Mouse (Mus musculus): Measurements from ENCODE around the gene Opa3. TPM values are rescaled to one million over a fixed set of nuclear protein-coding genes. Genes with fewer than 3 reads are reported as not detected.
A peak's percentile ranks its signal among the peaks of the same experiment; 100 is the strongest.

Opa3 gene
- polyA plus RNA-seq, 1 experiment from 2014 or later, result 48.7 TPM

DNA sequence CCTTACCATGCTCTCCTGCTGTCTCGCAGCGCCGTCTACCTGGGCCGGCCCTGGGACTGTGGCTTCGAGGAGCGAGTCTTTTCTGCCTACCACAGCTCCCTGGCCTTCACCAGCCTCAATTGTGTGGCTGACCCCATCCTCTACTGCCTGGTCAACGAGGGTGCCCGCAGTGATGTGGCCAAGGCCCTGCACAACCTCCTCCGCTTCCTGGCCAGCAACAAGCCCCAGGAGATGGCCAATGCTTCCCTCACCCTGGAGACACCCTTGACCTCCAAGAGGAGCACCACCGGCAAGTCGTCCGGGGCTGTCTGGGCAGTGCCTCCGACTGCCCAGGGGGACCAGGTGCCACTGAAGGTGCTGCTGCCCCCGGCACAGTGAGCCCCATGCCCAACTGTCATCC lies 5.3 kb upstream of the Opa3 start:
- H3K4me1 ChIP-seq, result peaks cover 21% of the 10 kb centered on the region
- H3K27ac ChIP-seq, result no peak overlapping the region
- no peaks in the 10 kb centered on the region for H3K27me3 ChIP-seq (ENCODE audit: low read depth, poor library complexity, severe bottlenecking)
- H3K9me3 ChIP-seq (replicated peaks), result no peaks in the 10 kb centered on the region
- no peak overlapping the region for H3K4me3 ChIP-seq
- H3K36me3 ChIP-seq, result peaks cover 50% of the 10 kb centered on the region
- DNase-seq (ENCODE audit: low spot score), result no peak
- WGBS, result 89% methylated on average over 14 of the region's 14 CpGs

GRCm38 (mm10) chr7:19224933-19225332 lies 3.2 kb upstream of the Opa3 start:
- no peak for DNase-seq (ENCODE audit: low spot score)
- no peak overlapping the region for H3K27ac ChIP-seq
- WGBS, result 82% methylated on average over 4 of the region's 4 CpGs

DNA sequence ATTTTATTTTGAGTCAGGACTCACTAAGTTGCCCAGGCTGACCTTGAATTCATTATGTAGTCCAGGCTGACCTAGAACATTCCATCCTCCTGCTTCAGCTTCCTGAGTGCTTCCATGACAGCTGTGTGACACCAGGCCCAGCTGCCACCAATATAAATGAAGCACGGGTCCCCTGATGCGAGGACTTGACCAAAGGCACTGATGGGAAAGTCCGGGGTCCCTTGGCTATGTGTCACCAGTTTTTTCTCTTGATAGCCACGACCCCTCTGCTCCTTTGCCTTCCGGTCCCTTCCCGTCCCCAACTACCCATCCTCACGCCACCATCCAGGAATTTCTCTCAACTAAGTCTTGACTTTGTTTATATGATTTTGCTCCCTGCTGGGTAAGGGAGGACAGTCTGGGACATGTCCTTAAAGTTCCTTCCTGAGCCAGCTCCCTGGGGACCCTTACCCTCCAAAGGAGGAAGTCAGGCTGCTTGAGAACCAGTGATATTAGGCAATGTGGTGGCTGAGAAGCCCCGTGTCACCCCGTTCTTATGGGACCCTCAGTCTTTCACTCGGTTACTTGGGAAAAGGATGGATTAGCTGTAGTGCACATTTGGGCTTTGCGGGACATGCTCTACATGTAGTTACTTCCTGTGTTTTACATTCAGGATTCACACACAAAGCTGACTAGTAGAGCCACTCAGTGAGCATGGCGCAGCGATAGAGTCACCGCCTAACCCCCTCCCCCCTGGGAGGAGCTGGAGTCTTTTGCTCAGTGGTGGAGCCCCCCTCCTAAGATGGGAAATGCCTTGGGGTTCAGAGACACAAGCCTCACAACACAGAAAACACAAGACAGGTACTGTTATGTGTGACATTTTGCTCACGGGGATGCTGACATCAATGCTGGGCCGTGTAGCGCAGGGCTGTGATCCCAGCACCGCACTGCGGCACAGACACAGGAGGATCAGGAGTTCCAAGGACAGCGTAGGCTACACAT lies 1.0 kb upstream of the Opa3 start:
- H3K27ac ChIP-seq, result peak overlapping the region; percentile 96
- 19% methylated on average over 20 of the region's 20 CpGs for WGBS

More at GRCm38 (mm10) chr7:19224933-19225332, 3.2 kb upstream of the Opa3 start:
- Histone ChIP-seq H3K27me3 (ENCODE audit: low read depth, poor library complexity, severe bottlenecking) (no peaks in the 10 kb centered on the region), H3K36me3 (peaks cover 50% of the 10 kb centered on the region), H3K4me1 (peaks cover 19% of the 10 kb centered on the region), H3K9me3 (replicated peaks) (no peaks in the 10 kb centered on the region), H3K4me3 (no peak overlapping the region)

GRCm38 (mm10) chr7:19228793-19229148 lies 637 bp downstream of the Opa3 start:
- Histone ChIP-seq H3K27ac (peak overlapping the region; percentile 96), H3K4me1 (peaks cover 22% of the 10 kb centered on the region), H3K4me3 (peak overlapping the region; percentile 68), H3K9me3 (replicated peaks) (no peaks in the 10 kb centered on the region), H3K36me3 (peaks cover 52% of the 10 kb centered on the region), H3K27me3 (ENCODE audit: low read depth, poor library complexity, severe bottlenecking) (no peaks in the 10 kb centered on the region)
- under 1% methylated on average over 14 of the region's 14 CpGs for WGBS
- DNase-seq (ENCODE audit: low spot score), result no peak

More for the DNA sequence above, 1.0 kb upstream of the Opa3 start:
- no peaks in the 10 kb centered on the region for H3K9me3 ChIP-seq (replicated peaks)
- peaks cover 60% of the 10 kb centered on the region for H3K36me3 ChIP-seq
- H3K27me3 ChIP-seq (ENCODE audit: low read depth, poor library complexity, severe bottlenecking), result no peaks in the 10 kb centered on the region
- no peak for DNase-seq (ENCODE audit: low spot score)
- H3K4me3 ChIP-seq, result peak overlapping the region; percentile 68
- peaks cover 22% of the 10 kb centered on the region for H3K4me1 ChIP-seq

- no peaks in the 10 kb centered on the region for H3K27me3 ChIP-seq (ENCODE audit: low read depth, poor library complexity, severe bottlenecking)
- H3K4me3 ChIP-seq, result peak overlapping the region; percentile 68
- 50% methylated on average over 5 of the region's 5 CpGs for WGBS
- DNase-seq (ENCODE audit: low spot score), result no peak
- H3K4me1 ChIP-seq, result peaks cover 22% of the 10 kb centered on the region
- H3K27ac ChIP-seq, result peak overlapping the region; percentile 96; the same call in 1 of the 2 replicates
- peaks cover 49% of the 10 kb centered on the region for H3K36me3 ChIP-seq
- H3K9me3 ChIP-seq (replicated peaks), result no peaks in the 10 kb centered on the region
Observed at GRCm38 (mm10) chr7:19229404-19229803, 1.3 kb downstream of the Opa3 start.

DNA sequence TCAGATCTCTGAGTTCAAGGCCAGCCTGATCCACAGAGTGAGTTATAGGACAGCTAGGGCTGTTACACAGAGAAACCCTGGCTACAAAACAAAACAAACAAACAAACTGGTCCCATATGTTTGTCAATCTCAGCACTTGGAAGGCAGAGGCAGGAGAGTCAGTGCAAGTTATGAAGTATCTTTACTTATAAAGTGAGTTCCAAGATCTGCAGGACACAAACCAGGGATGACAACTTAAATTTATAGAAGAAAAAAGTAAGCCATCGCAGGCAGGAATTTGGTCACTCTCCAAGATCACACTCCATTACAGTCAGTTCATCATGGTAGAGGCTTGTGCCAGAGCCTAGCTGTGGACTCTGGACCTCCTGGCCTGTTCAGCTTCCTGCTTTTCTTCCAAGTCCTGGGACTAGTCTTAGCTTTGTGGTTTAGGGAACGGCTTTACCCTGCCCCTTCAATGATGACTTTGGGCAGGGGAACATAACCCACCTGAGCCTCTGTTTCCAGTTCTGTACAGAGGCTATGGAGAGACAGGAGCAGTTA lies 2.0 kb downstream of the Opa3 start:
- Histone ChIP-seq H3K27me3 (ENCODE audit: low read depth, poor library complexity, severe bottlenecking) (no peaks in the 10 kb centered on the region), H3K9me3 (replicated peaks) (no peaks in the 10 kb centered on the region), H3K27ac (no peak overlapping the region), H3K4me3 (no peak overlapping the region; the same call in 1 of the 2 replicates), H3K36me3 (peaks cover 47% of the 10 kb centered on the region), H3K4me1 (peaks cover 22% of the 10 kb centered on the region)
- DNase-seq (ENCODE audit: low spot score), result no peak
- 96% methylated on average over 2 of the region's 2 CpGs for WGBS

DNA sequence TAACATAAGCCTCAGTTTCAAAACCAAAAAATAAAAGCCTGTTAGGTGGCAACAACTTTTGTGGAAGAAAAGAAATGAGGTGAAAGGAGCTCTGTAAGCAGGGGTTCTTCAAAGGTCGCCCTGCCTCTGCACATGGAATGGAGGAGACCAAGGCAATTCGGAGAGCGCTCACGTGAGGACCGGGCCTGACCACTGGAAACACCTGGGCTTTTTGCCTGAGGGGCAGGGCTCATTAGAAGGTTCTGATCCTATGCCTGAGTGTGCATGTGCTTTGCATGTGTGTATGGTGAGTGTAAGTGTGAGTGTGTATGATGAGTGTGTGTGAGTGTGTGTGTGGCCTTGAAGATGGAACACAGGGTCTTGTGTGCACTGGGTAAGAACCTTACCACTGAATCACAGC lies 2.8 kb downstream of the Opa3 start:
- no peak overlapping the region; the same call in 1 of the 2 replicates for H3K4me3 ChIP-seq
- H3K9me3 ChIP-seq (replicated peaks), result no peaks in the 10 kb centered on the region
- 96% methylated on average over 5 of the region's 5 CpGs for WGBS
- no peak for DNase-seq (ENCODE audit: low spot score)
- peaks cover 22% of the 10 kb centered on the region for H3K4me1 ChIP-seq
- no peaks in the 10 kb centered on the region for H3K27me3 ChIP-seq (ENCODE audit: low read depth, poor library complexity, severe bottlenecking)
- H3K36me3 ChIP-seq, result peaks cover 39% of the 10 kb centered on the region
- no peak overlapping the region for H3K27ac ChIP-seq

GRCm38 (mm10) chr7:19231849-19232248 lies 3.7 kb downstream of the Opa3 start:
- H3K4me1 ChIP-seq, result peaks cover 19% of the 10 kb centered on the region
- H3K27me3 ChIP-seq (ENCODE audit: low read depth, poor library complexity, severe bottlenecking), result no peaks in the 10 kb centered on the region
- H3K9me3 ChIP-seq (replicated peaks), result no peaks in the 10 kb centered on the region
- H3K36me3 ChIP-seq, result peaks cover 36% of the 10 kb centered on the region
- no peak overlapping the region for H3K27ac ChIP-seq
- no peak overlapping the region for H3K4me3 ChIP-seq
- DNase-seq (ENCODE audit: low spot score), result no peak
- 91% methylated on average over 3 of the region's 3 CpGs for WGBS

GRCm38 (mm10) chr7:19234652-19235051 lies 6.5 kb downstream of the Opa3 start:
- Histone ChIP-seq H3K36me3 (peaks cover 36% of the 10 kb centered on the region), H3K4me1 (peaks cover 7% of the 10 kb centered on the region), H3K27me3 (ENCODE audit: low read depth, poor library complexity, severe bottlenecking) (no peaks in the 10 kb centered on the region), H3K4me3 (no peak overlapping the region), H3K9me3 (replicated peaks) (no peaks in the 10 kb centered on the region), H3K27ac (no peak overlapping the region)
- 84% methylated on average over 5 of the region's 5 CpGs for WGBS
- DNase-seq (ENCODE audit: low spot score), result no peak

GRCm38 (mm10) chr7:19235092-19235671 lies 7.0 kb downstream of the Opa3 start:
- WGBS, result 95% methylated on average over 2 of the region's 2 CpGs
- 0 out of 2 replicates have a peak, but pooled peaks cover 4% of the 10 kb centered on the region for H3K4me1 ChIP-seq
- H3K9me3 ChIP-seq (replicated peaks), result no peaks in the 10 kb centered on the region
- DNase-seq (ENCODE audit: low spot score), result no peak
- no peak overlapping the region for H3K4me3 ChIP-seq
- H3K27ac ChIP-seq, result no peak overlapping the region
- peaks cover 34% of the 10 kb centered on the region for H3K36me3 ChIP-seq
- H3K27me3 ChIP-seq (ENCODE audit: low read depth, poor library complexity, severe bottlenecking), result no peaks in the 10 kb centered on the region

- WGBS, result 80% methylated on average over 2 of the region's 2 CpGs
- Histone ChIP-seq H3K27me3 (ENCODE audit: low read depth, poor library complexity, severe bottlenecking) (no peaks in the 10 kb centered on the region), H3K4me3 (no peak overlapping the region), H3K9me3 (replicated peaks) (no peaks in the 10 kb centered on the region), H3K36me3 (peaks cover 32% of the 10 kb centered on the region), H3K27ac (no peak overlapping the region), H3K4me1 (0 out of 2 replicates have a peak, but pooled peaks cover 7% of the 10 kb centered on the region)
- DNase-seq (ENCODE audit: low spot score), result no peak
Observed at GRCm38 (mm10) chr7:19236411-19236810, 8.3 kb downstream of the Opa3 start.

DNA sequence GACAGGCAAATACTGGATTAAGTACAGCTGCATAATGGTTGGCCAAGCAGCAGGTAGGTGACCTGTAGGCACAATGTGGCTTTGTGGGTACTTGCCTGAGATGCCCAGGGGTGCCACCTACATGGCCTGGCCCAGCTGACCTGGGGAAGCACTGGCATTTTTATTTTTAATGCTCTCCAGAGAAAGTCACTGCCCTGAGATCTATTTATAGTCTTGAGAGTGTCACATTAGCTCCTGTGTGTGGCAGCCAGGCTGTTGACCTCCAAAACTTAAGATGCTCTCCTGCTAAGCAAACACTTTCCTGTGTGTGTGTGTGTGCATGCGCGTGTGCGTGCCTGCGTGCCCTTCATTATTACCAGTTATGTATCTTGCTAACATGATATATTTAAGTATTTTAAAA lies 10.2 kb downstream of the Opa3 start:
- Histone ChIP-seq H3K27ac (no peak overlapping the region), H3K36me3 (peaks cover 20% of the 10 kb centered on the region), H3K4me1 (0 out of 2 replicates have a peak, but pooled peaks cover 7% of the 10 kb centered on the region), H3K9me3 (replicated peaks) (no peaks in the 10 kb centered on the region), H3K27me3 (ENCODE audit: low read depth, poor library complexity, severe bottlenecking) (no peaks in the 10 kb centered on the region), H3K4me3 (no peak overlapping the region)
- no peak for DNase-seq (ENCODE audit: low spot score)
- WGBS, result 95% methylated on average over 4 of the region's 4 CpGs

DNA sequence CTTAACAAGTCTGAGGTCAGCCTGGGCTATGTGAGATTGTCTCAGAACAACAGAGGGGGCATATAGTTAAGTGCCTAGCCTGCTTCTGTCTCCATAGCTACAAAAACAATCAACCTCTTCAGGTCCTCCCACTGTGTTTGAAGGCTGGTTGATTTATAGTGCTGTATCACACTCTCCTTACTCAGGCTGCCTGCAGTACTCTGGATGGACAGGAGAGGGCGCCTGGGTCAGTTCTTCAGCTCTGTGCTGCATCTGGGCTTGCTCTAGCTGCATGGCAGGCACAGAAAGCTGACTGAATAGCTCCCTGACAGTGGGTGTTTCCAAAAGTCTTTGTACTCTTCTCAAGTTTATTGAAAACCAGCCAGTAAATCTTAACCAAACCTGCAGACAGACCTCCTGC lies 11.3 kb downstream of the Opa3 start:
- no peak overlapping the region for H3K27ac ChIP-seq
- 0% methylated on average over 1 of the region's 1 CpGs for WGBS

More for the DNA sequence above, 11.3 kb downstream of the Opa3 start:
- Histone ChIP-seq H3K4me1 (0 out of 2 replicates have a peak, but pooled peaks cover 7% of the 10 kb centered on the region), H3K36me3 (peaks cover 16% of the 10 kb centered on the region), H3K4me3 (no peak overlapping the region), H3K27me3 (ENCODE audit: low read depth, poor library complexity, severe bottlenecking) (no peaks in the 10 kb centered on the region), H3K9me3 (replicated peaks) (no peaks in the 10 kb centered on the region)
- peak; percentile 93 for DNase-seq (ENCODE audit: low spot score)
